9 mouse cellular contexts compared by ENCODE assay signal in the genomic region with DNA sequence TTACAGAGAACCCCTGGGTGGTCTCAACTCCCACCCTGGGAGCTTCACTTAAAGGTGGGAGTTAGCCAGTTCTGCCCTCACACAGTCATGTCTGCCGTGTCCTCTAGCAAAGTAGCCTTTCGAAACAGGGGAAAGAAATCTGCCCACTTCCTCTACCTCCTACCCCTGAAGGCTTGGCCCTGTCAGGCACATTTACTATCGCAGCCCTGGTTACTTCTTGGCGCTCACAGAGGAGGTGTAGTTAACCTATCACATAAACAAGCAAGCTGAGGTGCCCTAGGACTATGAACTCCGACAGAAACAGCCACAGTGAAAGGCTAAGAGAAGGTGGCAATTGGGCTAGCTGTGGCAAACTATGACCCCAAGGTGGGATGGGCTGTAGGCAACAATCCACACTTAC.
DNase-seq lines count a peak whose midpoint lies in the region; ATAC-seq and TF ChIP-seq lines count a peak whose summit lies in the region.
"Had no signal": no experiment of that assay in that cellular context is flagged by ENCODE, and none has a peak within 500 bp of the region (broad histone marks: within the 10 kb centered on the region; RNA-seq: fewer than 3 reads in every experiment).

No protein-coding gene starts in this region.

- H3K27me3 ChIP-seq in heart, embryonic 15.5 days, result no peaks in the 10 kb centered on the region
- H3K27me3 ChIP-seq in midbrain, embryonic 10.5 days (ENCODE audit: low read depth, poor library complexity, severe bottlenecking), result no peaks in the 10 kb centered on the region
- H3K27me3 ChIP-seq in midbrain, embryonic 14.5 days (ENCODE audit: control insufficient read depth, insufficient read depth, low read length), result no peaks in the 10 kb centered on the region
- H3K27me3 ChIP-seq in intestine, embryonic 16.5 days (replicated peaks; ENCODE audit: control insufficient read depth, insufficient read depth, low read length), result no peaks in the 10 kb centered on the region
- no peaks in the 10 kb centered on the region for H3K27me3 ChIP-seq in small intestine, adult 2 months (ENCODE audit: control insufficient read depth, insufficient read depth, low read length)

- no peak for DNase-seq in heart, adult 9 months (ENCODE audit: low spot score in 2 of 2)
- no peak for DNase-seq in midbrain, embryonic 10.5 days (ENCODE audit: low spot score)
- DNase-seq in midbrain, embryonic 14.5 days, result no peak
- DNase-seq in layer of hippocampus, postnatal 10 days (ENCODE audit: low spot score in 2 of 2), result no peak
- DNase-seq in frontal cortex, postnatal 25 days (ENCODE audit: low spot score in 2 of 2), result no peak
- DNase-seq: cerebellum, postnatal 36 days had no signal

- WGBS in heart, embryonic 15.5 days, result 55% methylated on average over 5 of the region's 5 CpGs
- WGBS in midbrain, embryonic 10.5 days, result 44% methylated on average over 5 of the region's 5 CpGs
- WGBS in midbrain, embryonic 14.5 days, result 43% methylated on average over 5 of the region's 5 CpGs
- 32% methylated on average over 5 of the region's 5 CpGs for WGBS in intestine, embryonic 16.5 days
- 17% methylated on average over 5 of the region's 5 CpGs for WGBS in small intestine, adult 2 months

- no peaks in the 10 kb centered on the region for H3K9me3 ChIP-seq in heart, embryonic 15.5 days (replicated peaks)
- H3K9me3 ChIP-seq in midbrain, embryonic 10.5 days (replicated peaks), result no peaks in the 10 kb centered on the region
- H3K9me3 ChIP-seq in midbrain, embryonic 14.5 days (ENCODE audit: control insufficient read depth, low read length), result no peaks in the 10 kb centered on the region
- H3K9me3 ChIP-seq in intestine, embryonic 16.5 days (ENCODE audit: control insufficient read depth, low read length), result no peaks in the 10 kb centered on the region

- no peak overlapping the region for H3K9ac ChIP-seq in heart, embryonic 15.5 days
- no peak overlapping the region for H3K9ac ChIP-seq in midbrain, embryonic 14.5 days (replicated peaks; ENCODE audit: low read length)
- H3K9ac ChIP-seq in intestine, embryonic 16.5 days (ENCODE audit: low read depth, low read length), result peak overlapping the region; percentile 44

- no peak for ATAC-seq in heart, embryonic 15.5 days (replicated peaks; ENCODE audit: insufficient number of reproducible peaks, insufficient read depth, low FRiP score, low read depth)
- ATAC-seq in midbrain, embryonic 14.5 days (ENCODE audit: low FRiP score, low TSS enrichment), result no peak
- ATAC-seq in intestine, embryonic 16.5 days, result peak; percentile 62

- H3K27ac ChIP-seq in heart, embryonic 15.5 days, result peak overlapping the region; percentile 55
- peak overlapping the region; percentile 61; the same call in 1 of the 2 replicates for H3K27ac ChIP-seq in midbrain, embryonic 10.5 days (replicated peaks)
- no peak overlapping the region for H3K27ac ChIP-seq in midbrain, embryonic 14.5 days (replicated peaks; ENCODE audit: low read depth, low read length)
- peak overlapping the region; percentile 98 for H3K27ac ChIP-seq in intestine, embryonic 16.5 days (ENCODE audit: low read length)
- peak overlapping the region; percentile 99 for H3K27ac ChIP-seq in small intestine, adult 2 months (ENCODE audit: insufficient read depth, low read depth, low read length)

- H3K4me2 ChIP-seq in heart, embryonic 15.5 days, result no peak overlapping the region
- no peak overlapping the region for H3K4me2 ChIP-seq in midbrain, embryonic 14.5 days (ENCODE audit: low read length)
- peak overlapping the region; percentile 37; the same call in 1 of the 2 replicates for H3K4me2 ChIP-seq in intestine, embryonic 16.5 days (ENCODE audit: low read depth, low read length)

- peaks cover 33% of the 10 kb centered on the region for H3K4me1 ChIP-seq in heart, embryonic 15.5 days (replicated peaks)
- H3K4me1 ChIP-seq in midbrain, embryonic 10.5 days, result peaks cover 44% of the 10 kb centered on the region
- peaks cover 11% of the 10 kb centered on the region; the same call in 1 of the 2 replicates for H3K4me1 ChIP-seq in midbrain, embryonic 14.5 days (ENCODE audit: control insufficient read depth, insufficient read depth, low read length)
- peaks cover 57% of the 10 kb centered on the region for H3K4me1 ChIP-seq in intestine, embryonic 16.5 days (ENCODE audit: control insufficient read depth, insufficient read depth, low read length)
- peaks cover 50% of the 10 kb centered on the region for H3K4me1 ChIP-seq in small intestine, adult 2 months (ENCODE audit: control insufficient read depth, insufficient read depth, insufficient read length, low read length)

- TF ChIP-seq CTCF in small intestine, adult 2 months (IDR thresholded peaks at IDR 0.05; ENCODE audit: extremely low read depth, insufficient read length, insufficient replicate concordance, low read depth, low read length), result no peak

- H3K36me3 ChIP-seq in heart, embryonic 15.5 days, result peaks cover 9% of the 10 kb centered on the region; the same call in 1 of the 2 replicates
- H3K36me3 ChIP-seq in midbrain, embryonic 10.5 days, result peaks cover 38% of the 10 kb centered on the region
- H3K36me3 ChIP-seq in midbrain, embryonic 14.5 days (ENCODE audit: control insufficient read depth, insufficient read depth, low read length), result peaks cover 26% of the 10 kb centered on the region
- H3K36me3 ChIP-seq in intestine, embryonic 16.5 days (ENCODE audit: control insufficient read depth, insufficient read depth, low read length), result 0 out of 2 replicates have a peak, but pooled peaks cover 6% of the 10 kb centered on the region
- H3K36me3 ChIP-seq in small intestine, adult 2 months (ENCODE audit: control insufficient read depth, insufficient read depth, low read length), result peaks cover 31% of the 10 kb centered on the region

- TF ChIP-seq POLR2A in small intestine, adult 2 months (IDR thresholded peaks at IDR 0.05; ENCODE audit: low read depth, low read length), result no peak

- H3K4me3 ChIP-seq in heart, embryonic 15.5 days, result no peak overlapping the region
- H3K4me3 ChIP-seq in midbrain, embryonic 10.5 days, result no peak overlapping the region
- no peak overlapping the region for H3K4me3 ChIP-seq in midbrain, embryonic 14.5 days (replicated peaks; ENCODE audit: low read depth, low read length)
- H3K4me3 ChIP-seq in intestine, embryonic 16.5 days (ENCODE audit: low read length), result no peak overlapping the region
- H3K4me3 ChIP-seq in small intestine, adult 2 months (ENCODE audit: low read depth, low read length), result no peak overlapping the region
